Mouse (Mus musculus) brain, embryonic 14.5 days (tissue): ENCODE measurements around the gene 1810030O07Rik. TPM values are rescaled to one million over a fixed set of nuclear protein-coding genes. Genes with fewer than 3 reads are reported as not detected.
A peak's percentile ranks its signal among the peaks of the same experiment; 100 is the strongest.
"Not testable (repeated sequence)": the region's sequence is repeated elsewhere in the genome, so short reads cannot be mapped to it uniquely, and the experiment has no call there.

Experiments used
- DNase-seq: peaks from one replicate; pipeline ENCODE4 v3.0.0-alpha.2; 2011; ENCODE audit warnings: low read depth
- CTCF ChIP-seq: fragments of 200-500 bp; IDR thresholded peaks from 2 replicates; pipeline ENCODE4 v1.5.1; 2012; ENCODE audit warnings: inconsistent platforms, mild to moderate bottlenecking, moderate library complexity, borderline replicate concordance; ENCODE audit not compliant: insufficient read depth, insufficient read length; ENCODE audit errors: extremely low read depth
- POLR2A ChIP-seq: fragments of 200-500 bp; IDR thresholded peaks from 2 replicates; pipeline ENCODE4 v1.6.1; 2012; ENCODE audit warnings: mild to moderate bottlenecking, inconsistent platforms, borderline replicate concordance; ENCODE audit not compliant: poor library complexity, insufficient read depth, insufficient read length, severe bottlenecking; ENCODE audit errors: extremely low read depth
- polyA plus RNA-seq: library from polyadenylated mRNA; depleted of rRNA; stranded (reverse); fragments of >200 nt; gene quantifications from 2 replicates; pipeline ENCODE4 v1.2.3, GENCODE M21; 2012; rRNA removed

Gene 1810030O07Rik
- polyA plus RNA-seq: 28.9 and 29.8 TPM in 2 replicates

DNA sequence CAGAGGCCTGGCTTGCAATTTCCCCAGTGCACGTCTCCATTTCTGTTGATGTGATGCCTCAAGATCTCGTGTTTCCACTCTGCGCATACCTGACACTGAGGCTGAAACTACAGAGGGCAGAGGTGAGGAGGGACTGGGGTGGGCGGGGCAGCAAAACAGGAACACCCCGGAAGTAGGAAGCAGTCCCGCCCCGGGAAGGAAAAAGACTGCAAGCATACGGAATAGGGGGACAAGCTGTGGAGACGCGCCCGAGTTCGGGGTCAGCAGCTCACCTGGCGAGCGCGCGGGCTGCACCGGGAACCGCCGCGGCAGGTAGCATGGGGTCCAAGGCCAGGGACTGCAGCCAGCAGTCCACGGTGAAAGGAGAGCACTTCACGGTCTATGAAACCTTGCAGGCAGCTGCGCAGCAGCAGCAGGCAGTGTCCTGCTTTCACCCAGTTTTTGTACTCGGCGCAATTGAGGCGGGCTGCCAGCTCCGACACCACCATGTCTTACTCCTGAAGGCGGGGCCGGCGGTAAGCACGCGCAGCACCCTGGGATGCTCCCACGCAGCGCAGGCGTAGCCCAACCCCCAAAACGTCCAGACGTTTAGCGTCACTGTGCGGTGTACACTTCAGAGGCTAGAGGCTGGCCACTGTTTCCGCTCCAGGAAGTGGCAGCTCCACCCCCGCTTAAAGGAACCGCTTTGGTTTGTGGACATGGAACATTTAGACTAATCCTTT lies at the start of gene 1810030O07Rik:
TSS of gene 1810030O07Rik (minus strand) at position 615 of the 722 bp plus-strand sequence.
- TF ChIP-seq POLR2A (no peak), CTCF (no peak)
- DNase-seq: peak; percentile 96

DNA sequence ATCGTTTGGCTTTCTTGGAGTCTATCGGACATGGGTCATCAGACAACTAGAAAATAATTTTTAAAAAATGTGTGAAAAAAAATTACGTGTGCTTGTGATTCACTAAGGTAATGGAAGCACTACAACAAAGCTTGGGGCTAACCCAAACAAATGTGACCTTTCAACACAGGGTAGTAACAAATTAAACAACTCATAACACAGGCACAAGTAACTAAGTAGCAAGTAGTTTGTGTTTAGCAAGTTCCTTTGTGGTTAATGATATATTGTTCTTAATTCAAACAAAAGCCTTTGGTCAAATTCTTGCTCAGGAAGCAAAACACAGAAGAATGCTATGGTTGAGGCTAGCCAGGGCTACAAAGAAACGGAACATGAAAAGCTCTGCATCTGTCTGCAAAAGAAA lies 42.6 kb upstream of the 1810030O07Rik start:
- no peak for DNase-seq
- TF ChIP-seq CTCF (no peak), POLR2A (no peak)

DNA sequence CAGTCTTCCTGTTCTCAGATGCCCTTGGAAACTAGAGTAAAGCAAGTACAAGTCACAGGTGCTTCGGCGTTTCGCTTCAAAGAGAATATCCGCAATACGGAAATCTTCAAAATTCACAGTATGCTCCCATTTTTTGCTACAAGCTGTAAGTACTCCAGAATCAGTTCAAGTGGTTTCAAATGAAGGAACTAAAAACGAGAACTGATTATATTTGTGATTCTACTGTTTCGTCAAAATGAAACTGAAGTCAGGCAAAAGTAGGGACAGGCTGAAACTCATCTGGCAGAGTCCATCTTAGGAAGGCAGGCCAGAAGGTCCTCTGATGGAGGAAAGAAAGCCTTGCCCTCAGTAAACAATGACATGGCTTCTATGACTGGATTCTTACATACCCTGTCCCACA lies 40.3 kb upstream of the 1810030O07Rik start:
- TF ChIP-seq POLR2A (no peak), CTCF (no peak)
- no peak for DNase-seq

DNA sequence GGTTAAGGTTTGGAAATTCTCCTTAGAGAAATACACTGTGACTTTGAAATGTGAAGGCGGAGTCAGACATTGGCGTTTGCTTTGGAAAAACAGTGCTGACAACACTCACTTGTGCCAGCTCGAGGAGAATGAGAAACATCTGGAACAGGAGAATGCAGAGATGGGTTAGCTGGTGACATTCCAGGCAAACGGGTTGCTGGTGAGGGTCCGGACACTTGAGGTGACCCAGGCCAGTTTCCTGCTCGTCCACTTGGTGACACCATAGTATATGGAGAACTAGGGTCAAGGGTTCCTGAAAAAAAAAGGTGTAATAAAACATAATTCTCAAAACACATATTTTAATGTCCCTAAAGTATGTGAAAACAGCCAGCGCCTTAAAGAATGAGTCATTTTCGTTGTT lies 13.4 kb upstream of the 1810030O07Rik start:
- no peak for TF ChIP-seq CTCF
- no peak for TF ChIP-seq POLR2A
- no peak for DNase-seq

DNA sequence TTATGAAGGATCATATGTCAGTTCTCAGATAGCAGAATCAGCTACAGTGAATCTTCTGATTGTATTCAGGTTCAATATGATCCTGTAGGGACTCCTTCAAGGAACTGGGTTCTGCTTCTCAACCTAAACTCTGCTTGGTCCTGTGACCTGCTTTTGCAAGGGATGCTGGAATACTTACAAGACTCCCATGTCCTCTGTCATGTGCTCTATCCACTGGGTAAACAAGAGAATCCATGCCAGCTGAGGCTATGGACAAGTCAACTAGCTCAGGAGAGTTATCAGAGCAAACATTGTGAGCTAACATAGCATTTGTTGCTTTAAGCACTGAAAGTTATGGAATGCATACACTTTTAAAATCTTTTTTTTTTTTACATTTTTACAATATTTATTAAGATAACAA lies 12.6 kb upstream of the 1810030O07Rik start:
- TF ChIP-seq CTCF: no peak
- no peak for TF ChIP-seq POLR2A
- DNase-seq: no peak

DNA sequence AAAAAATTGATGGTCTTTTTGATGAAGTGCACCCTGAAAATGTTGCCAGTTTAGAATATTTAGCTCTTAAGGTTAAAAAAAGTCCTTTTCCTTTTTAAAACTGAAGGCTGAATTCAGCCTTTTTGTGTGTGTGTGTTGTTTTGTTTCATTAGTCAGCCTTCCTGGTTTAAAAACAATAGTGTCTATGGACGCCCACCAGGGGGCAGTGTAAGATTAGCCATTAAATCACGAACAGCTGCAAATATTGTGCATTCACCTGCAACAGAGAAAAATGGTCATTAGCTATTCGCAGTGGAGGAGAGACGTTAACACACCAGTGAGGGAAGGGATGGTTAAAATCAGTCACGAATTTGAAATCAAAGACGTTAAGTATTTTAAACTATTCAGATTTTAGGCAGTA lies 3.9 kb upstream of the 1810030O07Rik start:
- TF ChIP-seq POLR2A: no peak
- TF ChIP-seq CTCF: peak; percentile 59; the same call in 1 of the 2 replicates
- DNase-seq: peak; percentile 80

DNA sequence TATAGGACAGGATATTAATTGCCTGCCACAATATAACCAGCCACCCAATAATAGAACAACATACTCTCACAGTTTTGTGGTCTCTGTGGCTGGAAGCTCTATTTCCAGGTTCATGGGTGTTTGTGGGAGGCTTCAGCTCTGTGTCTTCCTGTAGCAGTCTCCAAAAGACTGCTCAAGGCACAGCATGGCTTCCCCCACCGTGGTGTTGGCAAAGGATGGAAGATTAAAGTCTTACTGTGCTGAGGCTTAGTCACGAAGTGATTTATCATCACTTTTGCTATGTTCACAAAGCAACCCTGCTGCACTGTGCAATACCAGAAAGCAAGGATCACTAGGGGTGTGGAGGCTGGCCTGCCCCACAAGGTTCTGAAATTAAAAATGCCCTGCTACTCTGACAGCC lies 19.6 kb downstream of the 1810030O07Rik start:
- no peak for TF ChIP-seq POLR2A
- no peak for TF ChIP-seq CTCF
- no peak for DNase-seq

DNA sequence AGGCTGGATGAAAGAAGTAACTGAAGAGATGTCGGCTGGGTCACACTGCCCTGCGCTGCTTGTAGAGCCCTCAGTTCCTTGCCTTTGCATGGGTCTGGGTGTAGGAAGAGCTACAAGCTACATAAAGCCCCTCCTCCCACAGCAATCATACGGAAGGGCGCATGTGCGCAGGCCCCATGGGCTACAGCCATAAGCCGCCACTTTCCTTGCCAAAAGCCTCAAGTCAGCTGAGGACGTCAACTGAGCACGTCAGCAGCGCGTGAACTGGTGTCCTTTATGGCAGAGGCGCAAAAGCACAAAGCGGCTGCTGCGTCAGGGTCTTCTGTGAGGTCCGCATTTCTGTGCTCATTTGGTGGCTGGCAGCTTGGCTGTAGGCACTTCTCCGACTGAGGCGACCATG lies 21.6 kb downstream of the 1810030O07Rik start:
- DNase-seq: peak; percentile 2
- TF ChIP-seq POLR2A (no peak), CTCF (no peak)

DNA sequence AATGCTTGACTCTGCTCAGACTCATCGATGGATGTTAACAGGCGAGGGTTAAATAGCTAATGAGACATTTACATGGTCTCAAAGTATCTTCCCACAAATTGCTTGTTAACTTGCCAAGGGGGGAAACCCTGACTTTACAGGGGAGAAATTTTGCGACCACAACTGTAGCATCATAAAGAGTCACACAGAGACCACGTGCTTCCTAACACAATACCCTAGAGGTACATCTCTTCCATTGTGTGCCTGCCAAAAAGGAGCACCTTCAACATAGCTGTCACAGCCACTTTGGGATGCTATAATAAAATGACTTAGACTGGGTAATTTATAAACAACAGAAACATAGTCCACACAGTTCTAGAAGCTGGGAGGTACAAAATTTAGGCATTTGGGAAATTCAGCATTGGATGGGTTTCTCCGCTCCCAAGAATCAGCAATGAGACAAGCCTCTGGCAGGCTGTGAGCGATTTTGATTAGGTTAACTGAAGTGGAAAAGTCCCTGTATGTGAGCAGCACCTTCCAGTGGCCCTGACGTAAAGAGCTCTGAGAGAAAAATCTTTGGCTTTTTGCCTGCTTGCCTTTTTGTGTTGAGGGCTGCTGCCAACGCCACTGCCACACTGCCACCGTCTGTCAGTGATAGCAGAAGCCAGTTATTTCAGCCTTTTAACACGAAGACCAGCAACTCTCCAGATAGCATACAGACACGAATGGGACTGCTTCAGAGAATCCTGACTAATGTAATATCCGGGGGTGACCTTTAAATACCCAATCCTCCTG lies 27.8 kb downstream of the 1810030O07Rik start:
- peak; percentile 86 for DNase-seq

DNA sequence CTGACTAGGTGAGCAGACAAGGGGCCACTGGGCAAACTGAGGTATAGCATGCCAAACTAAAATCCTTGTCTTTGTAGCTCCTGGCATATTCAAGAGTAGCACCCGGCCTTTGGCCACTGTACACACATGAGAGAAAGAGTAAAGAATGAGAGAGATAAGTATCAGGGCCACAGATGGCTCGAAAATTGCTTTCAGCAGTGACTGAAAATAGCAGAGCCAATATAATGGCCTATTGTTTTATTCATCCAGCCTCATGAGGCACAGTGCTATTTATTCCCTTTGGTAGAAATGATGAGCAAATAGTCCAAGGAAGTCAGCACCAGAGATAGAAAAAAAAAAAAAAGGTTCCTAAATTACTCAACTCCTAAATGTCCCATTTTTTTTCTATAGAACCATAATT lies 28.5 kb downstream of the 1810030O07Rik start:
- no peak for TF ChIP-seq CTCF
- peak; percentile 5 for DNase-seq

More for the DNA sequence above, 27.8 kb downstream of the 1810030O07Rik start:
- TF ChIP-seq CTCF (0 out of 2 replicates have a peak, but pooled peaks have one; percentile 2), POLR2A (no peak)

DNA sequence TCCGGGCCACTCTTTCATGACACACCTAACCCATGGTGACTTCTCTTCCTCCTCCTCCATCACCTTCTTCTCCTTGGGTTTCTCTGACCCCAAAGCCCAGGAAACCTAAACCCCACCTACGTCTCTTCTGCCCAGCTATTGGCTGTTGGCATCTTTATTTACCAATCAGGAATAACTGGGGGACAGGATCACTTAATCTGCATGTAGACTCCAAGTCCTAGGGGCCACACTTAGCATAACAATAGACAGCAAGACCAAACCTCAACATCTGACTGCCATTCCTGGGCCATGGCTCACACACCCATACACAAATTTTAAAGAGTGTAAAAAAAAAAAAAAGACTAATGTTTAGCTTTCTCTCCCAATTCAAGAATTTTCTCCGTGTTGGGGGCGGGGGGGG lies 48.3 kb downstream of the 1810030O07Rik start:
- DNase-seq: no peak
- TF ChIP-seq POLR2A (no peak), CTCF (no peak)

DNA sequence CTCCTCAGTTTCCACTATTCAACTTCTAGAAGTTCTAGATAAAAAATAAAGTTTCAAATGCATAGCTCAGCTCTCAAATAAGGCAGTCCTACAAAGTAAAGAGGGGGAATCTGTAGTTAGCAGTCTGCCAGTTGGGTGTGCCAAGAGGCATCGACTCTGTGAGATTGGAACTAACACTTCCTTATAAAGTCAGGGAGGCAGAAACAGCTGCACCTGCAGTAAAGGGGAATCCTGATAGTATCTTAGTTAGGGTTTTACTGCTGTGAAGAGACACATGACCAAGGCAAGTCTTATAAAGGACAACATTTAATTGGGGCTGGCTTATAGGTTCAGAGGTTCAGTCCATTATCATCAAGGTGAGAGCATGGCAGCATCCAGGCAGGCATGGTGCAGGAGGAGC lies 61.1 kb downstream of the 1810030O07Rik start:
- not testable (repeated sequence) for DNase-seq

DNA sequence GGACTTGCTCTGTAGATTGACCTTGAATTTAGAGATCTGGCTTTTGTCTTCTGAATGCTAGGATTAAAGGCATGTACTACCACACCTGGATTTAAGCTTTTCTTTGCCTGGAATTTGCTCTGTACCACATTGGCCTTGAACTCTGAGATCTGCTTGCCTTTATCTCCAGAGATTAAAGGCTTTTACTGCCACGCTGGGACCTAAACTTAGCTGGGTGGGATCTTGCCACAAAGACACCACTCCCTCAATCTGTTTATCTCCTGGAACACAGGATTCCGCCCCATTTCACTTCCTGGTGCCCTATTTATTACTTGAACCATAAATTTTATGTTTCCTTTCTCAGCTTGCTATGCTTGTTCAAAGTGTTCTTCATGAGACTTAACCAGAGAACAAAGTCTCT lies 62.3 kb downstream of the 1810030O07Rik start:
- DNase-seq: no peak
- TF ChIP-seq CTCF: no peak
- no peak for TF ChIP-seq POLR2A

DNA sequence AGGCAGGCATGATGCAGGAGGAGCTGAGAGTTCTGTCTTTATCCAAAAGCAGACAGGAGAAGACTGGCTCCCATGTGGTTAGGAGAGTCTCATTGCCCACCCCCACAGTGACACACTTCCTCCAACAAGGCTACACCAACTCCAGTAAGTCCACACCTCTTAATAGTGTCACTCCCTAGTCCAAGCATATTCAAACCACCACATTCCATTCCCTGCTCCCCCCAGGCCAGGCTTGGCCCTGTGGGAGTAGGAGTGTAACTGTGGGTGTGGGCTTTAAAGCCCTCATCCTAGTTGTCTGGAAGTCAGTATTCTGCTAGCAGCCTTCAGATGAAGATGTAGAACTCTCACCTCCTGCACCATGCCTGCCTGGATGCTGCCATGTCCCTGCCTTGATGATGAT lies 62.9 kb downstream of the 1810030O07Rik start:
- DNase-seq: not testable (repeated sequence)

Other genes with a start within 250 kb of the 1810030O07Rik start
- 56.8 and 67.7 TPM in 2 replicates for gene Atp6ap2, start 85.9 kb downstream of the 1810030O07Rik start, polyA plus RNA-seq
- gene Med14, start 88.4 kb upstream of the 1810030O07Rik start, polyA plus RNA-seq: 38.8 and 41.1 TPM in 2 replicates